Mouse (Mus musculus): Measurements from ENCODE around the gene Klf13.

DNA sequence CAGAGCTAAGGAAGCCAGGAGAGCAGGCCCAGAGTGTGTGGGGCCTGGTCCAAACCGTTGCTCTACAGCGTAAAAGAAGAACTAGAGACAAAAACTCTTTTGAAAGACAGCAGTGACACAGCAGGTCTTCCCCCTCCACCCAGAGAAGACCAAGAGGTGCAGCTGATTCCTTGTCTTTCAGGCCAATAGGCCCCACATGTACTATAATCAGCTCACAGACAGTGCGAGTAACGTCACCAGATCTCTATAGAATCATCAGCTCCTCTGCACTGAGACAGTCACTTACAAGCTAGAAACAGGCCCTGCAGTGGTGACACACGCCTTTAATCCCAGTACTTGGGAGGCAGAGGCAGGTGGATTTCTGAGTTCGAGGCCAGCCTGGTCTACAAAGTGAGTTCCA, 4.8 kb downstream of the Klf13 start:
- TF ChIP-seq MAX (IDR thresholded peaks at IDR 0.05; ENCODE audit: low read length) (no peak), POLR2A (IDR thresholded peaks at IDR 0.05; ENCODE audit: low read depth, low read length) (no peak), NELFE (IDR thresholded peaks at IDR 0.05; ENCODE audit: low read depth, low read length) (no peak), CTCF (conservative IDR thresholded peaks at IDR 0.05 in 1 of 2, IDR thresholded peaks at IDR 0.05 in 1 of 2; ENCODE audit: low read depth in 2 of 2, low read length in 2 of 2) (no peak)

Data from CH12.LX (cell line).